Mouse (Mus musculus) embryonic facial prominence, embryonic 13.5 days (tissue): Measurements from ENCODE around the gene Frmd4a. TPM values are rescaled to one million over a fixed set of nuclear protein-coding genes. Genes with fewer than 3 reads are reported as not detected.
A peak's percentile ranks its signal among the peaks of the same experiment; 100 is the strongest.

Experiments used
- ATAC-seq: fragments of 200-750 bp; cut with Nextera tagmentation; 2 replicates; pipeline ENCODE4 v1.8.0; 2017; ENCODE audit warnings: low read depth; ENCODE audit not compliant: insufficient number of reproducible peaks, insufficient read depth, low FRiP score, low TSS enrichment
- H3K27ac ChIP-seq: fragments of 300-500 bp; sonication (generic); 2 replicates; pipeline ENCODE4 v1.5.1; 2015; ENCODE audit warnings: moderate library complexity, mild to moderate bottlenecking, inconsistent platforms
- H3K27me3 ChIP-seq: fragments of 300-500 bp; sonication (generic); 2 replicates; pipeline ENCODE4 v1.6.1; 2015; ENCODE audit warnings: mild to moderate bottlenecking, inconsistent platforms
- H3K36me3 ChIP-seq: fragments of 300-500 bp; sonication (generic); 2 replicates; pipeline ENCODE4 v1.6.1; 2015; ENCODE audit warnings: mild to moderate bottlenecking, inconsistent platforms
- H3K4me1 ChIP-seq: fragments of 300-500 bp; sonication (generic); 2 replicates; pipeline ENCODE4 v1.6.1; 2015; ENCODE audit warnings: inconsistent platforms
- H3K4me2 ChIP-seq: fragments of 300-500 bp; sonication (generic); 2 replicates; pipeline ENCODE4 v1.6.1; 2015; ENCODE audit warnings: moderate library complexity, mild to moderate bottlenecking, inconsistent platforms
- H3K4me3 ChIP-seq: fragments of 300-500 bp; sonication (generic); 2 replicates; pipeline ENCODE4 v1.5.1; 2015; ENCODE audit warnings: mild to moderate bottlenecking, inconsistent platforms
- H3K9ac ChIP-seq: fragments of 300-500 bp; sonication (generic); 2 replicates; pipeline ENCODE4 v1.6.1; 2015; ENCODE audit warnings: mild to moderate bottlenecking, inconsistent platforms
- H3K9me3 ChIP-seq: fragments of 300-500 bp; sonication (generic); 2 replicates; pipeline ENCODE4 v1.6.1; 2016; ENCODE audit warnings: inconsistent platforms
- WGBS: fragments of 180-500 bp; shearing (Covaris S2); methylation state at CpG from one replicate; pipeline ENCODE4 v1.1.7; 2015; ENCODE audit warnings: mixed read lengths; 5-methylcytosine and 5-hydroxymethylcytosine counted together
- polyA plus RNA-seq: library from polyadenylated mRNA; unstranded; fragments of >200 nt; fragmentation: Nextera tagmentation; extraction: Ambion mirVana; gene quantifications from 2 replicates; pipeline ENCODE4 v1.2.1, GENCODE M21; 2015

The Frmd4a gene
- polyA plus RNA-seq, 1 experiment from 2014 or later, result 50.8 TPM

DNA sequence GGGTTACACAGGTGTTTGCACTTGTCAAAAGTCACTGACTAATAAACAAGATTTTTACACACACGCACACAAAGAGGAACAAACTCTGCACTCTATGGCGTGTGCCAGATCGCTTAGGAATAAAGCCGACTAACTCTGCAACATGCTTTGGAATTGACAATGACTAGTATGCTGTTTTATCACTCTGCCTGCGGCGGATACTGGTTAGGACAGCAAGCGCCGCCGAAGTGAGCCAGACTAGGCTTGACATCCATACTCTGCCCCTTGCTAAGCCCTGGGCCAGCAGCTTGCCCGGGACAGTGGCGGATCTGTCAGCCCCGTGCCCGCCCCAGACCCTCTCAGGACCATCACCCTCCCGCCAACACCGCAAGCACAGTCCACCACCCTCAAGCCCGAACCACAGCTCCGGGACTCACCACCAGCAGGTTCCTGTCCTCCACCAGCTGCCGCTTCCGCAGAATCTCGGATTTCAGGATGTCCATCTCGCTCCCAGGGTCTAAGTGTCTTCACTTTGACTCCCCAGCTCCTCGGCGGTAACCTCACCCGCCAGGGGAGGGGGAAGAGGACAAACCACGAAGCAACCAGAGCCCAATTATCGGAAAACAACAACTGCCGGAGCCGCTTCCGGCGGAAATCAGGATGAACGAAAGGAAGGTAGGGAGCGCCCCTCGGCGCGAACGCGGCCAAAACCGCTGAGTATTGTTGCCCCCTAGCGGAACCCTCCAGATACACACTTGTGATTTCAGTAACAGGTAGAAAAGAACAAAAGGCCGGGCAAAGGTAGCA lies 634.2 kb downstream of the Frmd4a start, which contains the start of gene Prpf18:
TSS of gene Prpf18 (minus strand) at position 614 of the 786 bp plus-strand sequence.
- peak within 1 kb of the TSS; percentile 71; the same call in 1 of the 2 replicates for H3K27ac ChIP-seq
- H3K36me3 ChIP-seq, result peaks cover 7% of the 10 kb centered on the region
- H3K27me3 ChIP-seq, result no peaks in the 10 kb centered on the region
- WGBS, result 1% methylated on average over 40 of the region's 40 CpGs
- no peaks in the 10 kb centered on the region for H3K9me3 ChIP-seq
- H3K9ac ChIP-seq, result peak within 1 kb of the TSS; percentile 92
- peaks cover 14% of the 10 kb centered on the region for H3K4me1 ChIP-seq
- peak within 1 kb of the TSS; percentile 75 for H3K4me2 ChIP-seq
- ATAC-seq, result 0 out of 2 replicates have a peak, but pooled peaks have one; percentile 52
- H3K4me3 ChIP-seq, result peak within 1 kb of the TSS; percentile 84

GRCm38 (mm10) chr2:4660677-4661076 lies 643.2 kb downstream of the Frmd4a start:
- Histone ChIP-seq H3K9me3 (no peaks in the 10 kb centered on the region), H3K36me3 (no peaks in the 10 kb centered on the region), H3K4me3 (no peak overlapping the region), H3K27me3 (no peaks in the 10 kb centered on the region), H3K4me2 (no peak overlapping the region), H3K9ac (no peak overlapping the region), H3K4me1 (no peaks in the 10 kb centered on the region), H3K27ac (no peak overlapping the region)
- 69% methylated on average over 2 of the region's 2 CpGs for WGBS
- ATAC-seq, result no peak
